ENCODE assay signal across 14 mouse cellular contexts in the genomic region with DNA sequence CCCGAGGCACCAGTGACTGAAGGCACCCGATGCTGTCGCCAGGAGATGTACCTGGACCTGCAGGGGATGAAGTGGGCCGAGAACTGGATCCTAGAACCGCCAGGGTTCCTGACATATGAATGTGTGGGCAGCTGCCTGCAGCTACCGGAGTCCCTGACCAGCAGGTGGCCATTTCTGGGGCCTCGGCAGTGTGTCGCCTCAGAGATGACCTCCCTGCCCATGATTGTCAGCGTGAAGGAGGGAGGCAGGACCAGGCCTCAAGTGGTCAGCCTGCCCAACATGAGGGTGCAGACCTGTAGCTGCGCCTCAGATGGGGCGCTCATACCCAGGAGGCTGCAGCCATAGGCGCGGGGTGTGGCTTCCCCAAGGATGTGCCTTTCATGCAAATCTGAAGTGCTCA. TPM values are rescaled to one million over a fixed set of nuclear protein-coding genes. Genes with fewer than 3 reads are reported as not detected.
A peak's percentile ranks its signal among the peaks of the same experiment; 100 is the strongest.
DNase-seq lines count a peak whose midpoint lies in the region; ATAC-seq and TF ChIP-seq lines count a peak whose summit lies in the region.
"Not testable (repeated sequence)": the region's sequence is repeated elsewhere in the genome, so short reads cannot be mapped to it uniquely, and the experiment has no call there.
"Had no signal": no experiment of that assay in that cellular context is flagged by ENCODE, and none has a peak within 500 bp of the region (broad histone marks: within the 10 kb centered on the region; RNA-seq: fewer than 3 reads in every experiment).

No protein-coding gene starts in this region.

- peak overlapping the region; percentile 87 for H3K4me3 ChIP-seq in E14TG2a.4 (replicated peaks; ENCODE audit: low read length)
- H3K4me3 ChIP-seq in ES-E14 (ENCODE audit: insufficient read depth in 1 of 2, low read depth in 1 of 2, low read length in 2 of 2, poor library complexity in 1 of 2, severe bottlenecking in 1 of 2), result peak overlapping the region; percentile 26 to 62; a peak in 3 of 4 replicates
- peak overlapping the region; percentile 46; the same call in 1 of the 2 replicates for H3K4me3 ChIP-seq in liver, embryonic 11.5 days (ENCODE audit: low read depth, low read length)
- peak overlapping the region in 1 of 2 experiments; percentile 58; a peak in 2 of 4 replicates for H3K4me3 ChIP-seq in liver, embryonic 14.5 days (ENCODE audit: insufficient read depth in 1 of 2, low read depth in 2 of 2, low read length in 2 of 2)
- H3K4me3 ChIP-seq in liver, postnatal 0 days (ENCODE audit: low read depth, low read length), result not testable (repeated sequence)

- in situ Hi-C loops in ES-E14 (cut with MboI; ENCODE audit: low sequenced_read_pairs in 2 of 2, unreplicated experiment in 2 of 2), result not testable (repeated sequence)

- H3K27ac ChIP-seq in ES-E14 (ENCODE audit: insufficient read depth, low read depth, low read length, poor library complexity, severe bottlenecking); liver, embryonic 11.5 days (ENCODE audit: low read depth, low read length); liver, postnatal 0 days (ENCODE audit: low read depth): not testable (repeated sequence)
- H3K27ac ChIP-seq in liver, embryonic 14.5 days, result peak overlapping the region; percentile 37; the same call in 1 of the 2 replicates

- not testable (repeated sequence) for ATAC-seq in liver, embryonic 11.5 days (replicated peaks; ENCODE audit: low FRiP score); liver, embryonic 14.5 days (ENCODE audit: insufficient read depth); liver, postnatal 0 days

- 51% methylated on average over 13 of the region's 13 CpGs for WGBS in liver, embryonic 11.5 days
- 69% methylated on average over 13 of the region's 13 CpGs for WGBS in liver, embryonic 14.5 days (ENCODE audit: insufficient replicate concordance)
- 73% methylated on average over 13 of the region's 13 CpGs for WGBS in liver, postnatal 0 days (ENCODE audit: insufficient replicate concordance)

- H3K36me3 ChIP-seq in E14TG2a.4 (ENCODE audit: insufficient read depth, low read length), result peaks cover 27% of the 10 kb centered on the region
- not testable (repeated sequence) for H3K36me3 ChIP-seq in ES-E14 (ENCODE audit: control insufficient read depth, insufficient read depth, low read length, poor library complexity, severe bottlenecking); liver, embryonic 11.5 days (ENCODE audit: control insufficient read depth, insufficient read depth, low read length); liver, embryonic 14.5 days (replicated peaks; ENCODE audit: control insufficient read depth, insufficient read depth, low read depth); liver, postnatal 0 days (replicated peaks; ENCODE audit: insufficient read depth, low read length)

- H3K27me3 ChIP-seq in E14TG2a.4 (ENCODE audit: insufficient read depth, low read length), result peaks cover 26% of the 10 kb centered on the region
- peaks cover 34% of the 10 kb centered on the region for H3K27me3 ChIP-seq in liver, embryonic 11.5 days (replicated peaks; ENCODE audit: control insufficient read depth, insufficient read depth, low read length)
- not testable (repeated sequence) for H3K27me3 ChIP-seq in liver, embryonic 14.5 days (ENCODE audit: control insufficient read depth, insufficient read depth, low read length)
- peaks cover 18% of the 10 kb centered on the region for H3K27me3 ChIP-seq in liver, postnatal 0 days (ENCODE audit: insufficient read depth, low read length)

- peak overlapping the region; percentile 71 for H3K4me2 ChIP-seq in liver, embryonic 11.5 days
- H3K4me2 ChIP-seq in liver, embryonic 14.5 days (ENCODE audit: low read depth), result peak overlapping the region; percentile 77
- H3K4me2 ChIP-seq in liver, postnatal 0 days (ENCODE audit: low read depth, low read length), result peak overlapping the region; percentile 71; the same call in 1 of the 2 replicates

- H3K9me3 ChIP-seq in E14TG2a.4 (ENCODE audit: low read length); ES-E14 (ENCODE audit: control insufficient read depth, insufficient read depth, low read depth, low read length); liver, embryonic 11.5 days (ENCODE audit: control insufficient read depth, low read length); liver, embryonic 14.5 days (ENCODE audit: control insufficient read depth, low read length); liver, postnatal 0 days (ENCODE audit: low read length): not testable (repeated sequence)

- not testable (repeated sequence) for TF ChIP-seq EP300 in liver, embryonic 14.5 days (IDR thresholded peaks at IDR 0.05; ENCODE audit: low read depth); liver, postnatal 0 days (IDR thresholded peaks at IDR 0.05; ENCODE audit: low read depth)

- H3K9ac ChIP-seq in ES-E14 (ENCODE audit: insufficient read depth, low read depth, low read length, poor library complexity, severe bottlenecking); liver, embryonic 11.5 days (ENCODE audit: low read depth, low read length); liver, postnatal 0 days (replicated peaks): not testable (repeated sequence)
- peak overlapping the region; percentile 70; the same call in 1 of the 2 replicates for H3K9ac ChIP-seq in liver, embryonic 14.5 days (replicated peaks)

- TF ChIP-seq CTCF in E14TG2a.4 (conservative IDR thresholded peaks at IDR 0.05; ENCODE audit: low read length), result not testable (repeated sequence)
- peak; percentile 29; the same call in 1 of the 2 replicates for TF ChIP-seq CTCF in liver, embryonic 14.5 days (IDR thresholded peaks at IDR 0.05; ENCODE audit: low read depth)
- peak; percentile 8; the same call in 1 of the 2 replicates for TF ChIP-seq CTCF in liver, postnatal 0 days (IDR thresholded peaks at IDR 0.05; ENCODE audit: low read depth)

- DNase-seq in ES-E14 (ENCODE audit: low read depth, low spot score); liver, embryonic 11.5 days (ENCODE audit: low spot score); liver, embryonic 14.5 days (ENCODE audit: low read depth in 3 of 3, low spot score in 3 of 3); liver, postnatal 0 days: not testable (repeated sequence)
- DNase-seq in heart, adult 11 months, result peak; percentile 90

- H3K4me1 ChIP-seq in E14TG2a.4 (replicated peaks; ENCODE audit: low read depth, low read length), result peaks cover 66% of the 10 kb centered on the region
- peaks cover 0 to 15% of the 10 kb centered on the region in 2 experiments; a peak in 2 of 4 replicates for H3K4me1 ChIP-seq in ES-E14 (ENCODE audit: control insufficient read depth in 2 of 2, insufficient read depth in 2 of 2, low read length in 2 of 2, poor library complexity in 1 of 2)
- peaks cover 17% of the 10 kb centered on the region for H3K4me1 ChIP-seq in liver, embryonic 11.5 days (replicated peaks; ENCODE audit: control insufficient read depth, insufficient read depth, low read length)
- H3K4me1 ChIP-seq in liver, embryonic 14.5 days (replicated peaks; ENCODE audit: control insufficient read depth in 2 of 2, insufficient read depth in 2 of 2, low read length in 1 of 2), result peaks cover 16 to 29% of the 10 kb centered on the region in 2 experiments
- peaks cover 31% of the 10 kb centered on the region for H3K4me1 ChIP-seq in liver, postnatal 0 days (ENCODE audit: insufficient read depth)

RNA-seq across cellular contexts. Expression of gene Lefty1, which starts 2.8 kb away (rescaled TPM):
- total RNA-seq in ES-E14 (2012; rRNA removed), result 281 and 714 TPM in 2 replicates
- polyA plus RNA-seq in liver, embryonic 11.5 days (2014; fragmentation: Nextera tagmentation; extraction: Ambion mirVana), result 7.3 and 9.5 TPM in 2 replicates
- polyA plus RNA-seq in liver, embryonic 14.5 days (2012; rRNA removed), result 9.2 and 9.5 TPM in 2 replicates
- 4.9 and 5.6 TPM in 2 replicates for polyA plus RNA-seq in liver, embryonic 14.5 days (2014; fragmentation: Nextera tagmentation; extraction: Ambion mirVana)
- polyA plus RNA-seq in liver, postnatal 0 days (2015; fragmentation: Nextera tagmentation; extraction: Ambion mirVana), result 1.6 and 2.2 TPM in 2 replicates
- total RNA-seq: G1E had no signal
- polyA plus RNA-seq: activated CD4-positive, CD25-positive, alpha-beta regulatory T cell, adult 4 months; G1E had no signal

RNA-seq across cellular contexts. Expression of gene Tmem63a, which starts 4.5 kb away (rescaled TPM):
- 14.7 and 30.5 TPM in 2 replicates for total RNA-seq in ES-E14 (2012; rRNA removed)
- polyA plus RNA-seq in liver, embryonic 11.5 days (2014; fragmentation: Nextera tagmentation; extraction: Ambion mirVana), result 7.8 and 8.3 TPM in 2 replicates
- 6.8 and 7.2 TPM in 2 replicates for polyA plus RNA-seq in liver, embryonic 14.5 days (2012; rRNA removed)
- polyA plus RNA-seq in liver, embryonic 14.5 days (2014; fragmentation: Nextera tagmentation; extraction: Ambion mirVana), result 4.3 and 4.6 TPM in 2 replicates
- polyA plus RNA-seq in liver, postnatal 0 days (2015; fragmentation: Nextera tagmentation; extraction: Ambion mirVana), result 6.3 and 7.4 TPM in 2 replicates

RNA-seq across cellular contexts. Expression of gene Pycr2, which starts 33.5 kb away (rescaled TPM):
- 122 and 151 TPM in 2 replicates for total RNA-seq in ES-E14 (2012; rRNA removed)
- polyA plus RNA-seq in liver, embryonic 11.5 days (2014; fragmentation: Nextera tagmentation; extraction: Ambion mirVana), result 162 and 171 TPM in 2 replicates
- polyA plus RNA-seq in liver, embryonic 14.5 days (2012; rRNA removed), result 47.9 and 52.0 TPM in 2 replicates
- 84.6 and 94.7 TPM in 2 replicates for polyA plus RNA-seq in liver, embryonic 14.5 days (2014; fragmentation: Nextera tagmentation; extraction: Ambion mirVana)
- 33.3 and 43.4 TPM in 2 replicates for polyA plus RNA-seq in liver, postnatal 0 days (2015; fragmentation: Nextera tagmentation; extraction: Ambion mirVana)

RNA-seq across cellular contexts. Expression of gene Lefty2, which starts 44.7 kb away (rescaled TPM):
- total RNA-seq in ES-E14 (2012; rRNA removed), result 68.3 and 219 TPM in 2 replicates
- not detected in 2 replicates for polyA plus RNA-seq in liver, embryonic 11.5 days (2014; fragmentation: Nextera tagmentation; extraction: Ambion mirVana)
- polyA plus RNA-seq in liver, embryonic 14.5 days (2012; rRNA removed), result not detected in 2 replicates
- polyA plus RNA-seq in liver, embryonic 14.5 days (2014; fragmentation: Nextera tagmentation; extraction: Ambion mirVana), result not detected in 2 replicates
- polyA plus RNA-seq in liver, postnatal 0 days (2015; fragmentation: Nextera tagmentation; extraction: Ambion mirVana), result not detected in 2 replicates
- total RNA-seq: gastrocnemius, adult 8-10 months; gastrocnemius, postnatal 25 days; heart, adult 2 months; heart, postnatal 36 days had no signal
- polyA plus RNA-seq: activated CD4-positive, CD25-positive, alpha-beta regulatory T cell, adult 4 months; embryonic facial prominence, embryonic 10.5 days; erythroblast, embryonic 14.5 days; G1E had no signal
